Mouse (Mus musculus): ENCODE results near the gene Rhox1. TPM values are rescaled to one million over a fixed set of nuclear protein-coding genes. Genes with fewer than 3 reads are reported as not detected.
"Not testable (repeated sequence)": the region's sequence is repeated elsewhere in the genome, so short reads cannot be mapped to it uniquely, and the experiment has no call there.

Rhox1 gene
- polyA plus RNA-seq, 1 experiment from 2014 or later = not detected

DNA sequence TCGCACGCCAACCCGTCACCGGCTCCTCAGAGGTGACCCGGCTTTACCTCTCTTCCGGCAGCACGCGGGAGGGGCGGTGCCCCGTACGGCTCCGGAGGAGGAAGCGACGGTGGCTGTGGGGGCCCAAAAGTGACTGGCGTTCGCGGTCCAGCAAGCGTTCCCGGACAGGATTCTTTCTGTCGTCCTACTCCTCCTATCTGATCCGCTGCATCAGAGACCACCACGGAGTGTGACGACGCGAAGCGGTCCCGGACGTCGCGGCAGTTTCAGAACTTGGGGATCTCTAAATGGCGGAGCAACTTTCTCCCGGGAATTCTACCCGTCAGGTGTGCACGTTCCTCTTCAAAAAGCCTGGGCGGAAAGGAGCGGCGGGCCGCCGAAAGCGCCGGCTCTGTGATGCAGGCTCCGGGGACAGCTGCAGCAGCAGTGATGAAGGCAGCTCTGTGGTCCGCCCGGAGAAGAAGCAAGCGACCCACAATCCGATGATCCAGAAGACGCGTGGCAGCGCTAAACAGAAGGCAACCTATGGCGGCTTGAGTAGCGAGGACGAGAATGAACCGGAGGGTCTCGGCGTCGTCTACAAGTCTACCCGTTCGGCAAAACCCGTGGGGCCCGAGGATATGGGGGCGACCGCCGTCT is 30.8 kb downstream of the Rhox1 start, which contains the start of the genes Ndufa1 and Rnf113a1:
Gene Ndufa1, minus strand, starts transcription at position 59 of the 639 bp plus-strand sequence.
Gene Rnf113a1, plus strand, starts transcription at position 141 of the 639 bp plus-strand sequence.
- no peaks in the 10 kb centered on the region for H3K36me3 ChIP-seq (ENCODE audit: insufficient read depth, low read length)
- no peaks in the 10 kb centered on the region for H3K4me1 ChIP-seq (replicated peaks; ENCODE audit: insufficient read depth, low read length)
- 20% methylated on average over 63 of the region's 63 CpGs for WGBS
- peak within 1 kb of the TSS; percentile 50 for H3K4me3 ChIP-seq (replicated peaks; ENCODE audit: low read depth, low read length)
- peak; percentile 94 for ATAC-seq (replicated peaks; ENCODE audit: low FRiP score, low read depth)
- H3K9me3 ChIP-seq (replicated peaks; ENCODE audit: low read length) = no peaks in the 10 kb centered on the region
- peak; percentile 82 for DNase-seq (ENCODE audit: low spot score)
- peak within 1 kb of the TSS; percentile 57 for H3K27ac ChIP-seq
- no peaks in the 10 kb centered on the region for H3K27me3 ChIP-seq (ENCODE audit: insufficient read depth, low read length)
- peak within 1 kb of the TSS; percentile 55 for H3K9ac ChIP-seq (ENCODE audit: low read depth, low read length)
- H3K4me2 ChIP-seq (ENCODE audit: low read length) = peak within 1 kb of the TSS; percentile 68
- TF ChIP-seq CTCF (IDR thresholded peaks at IDR 0.05; ENCODE audit: low read depth) = no peak

DNA sequence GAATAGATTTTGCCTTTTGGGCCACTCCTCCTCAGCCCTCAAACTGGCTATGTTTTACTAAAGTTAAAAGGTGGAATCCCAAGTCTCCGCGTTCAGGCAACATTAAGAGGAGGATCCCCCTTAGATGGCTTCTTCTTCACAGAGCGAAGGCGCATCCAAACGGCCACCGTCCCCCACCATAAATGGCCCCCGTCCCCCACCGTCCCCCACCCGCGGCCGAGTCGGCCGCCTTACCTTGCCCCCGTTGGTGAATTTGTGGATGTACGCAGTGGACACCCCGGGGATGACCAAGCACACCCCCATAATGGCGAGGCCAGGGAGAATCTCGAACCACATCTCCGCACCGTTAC is 31.3 kb downstream of the Rhox1 start:
- H3K27ac ChIP-seq = no peak overlapping the region
- DNase-seq (ENCODE audit: low spot score) = peak; percentile 18
- ATAC-seq (replicated peaks; ENCODE audit: low FRiP score, low read depth) = peak; percentile 61
- no peaks in the 10 kb centered on the region for H3K9me3 ChIP-seq (replicated peaks; ENCODE audit: low read length)
- H3K4me3 ChIP-seq (replicated peaks; ENCODE audit: low read depth, low read length) = peak overlapping the region; percentile 50
- peak overlapping the region; percentile 55 for H3K9ac ChIP-seq (ENCODE audit: low read depth, low read length)
- 37% methylated on average over 20 of the region's 20 CpGs for WGBS
- H3K36me3 ChIP-seq (ENCODE audit: insufficient read depth, low read length) = no peaks in the 10 kb centered on the region
- no peaks in the 10 kb centered on the region for H3K4me1 ChIP-seq (replicated peaks; ENCODE audit: insufficient read depth, low read length)
- no peak for TF ChIP-seq CTCF (IDR thresholded peaks at IDR 0.05; ENCODE audit: low read depth)
- H3K27me3 ChIP-seq (ENCODE audit: insufficient read depth, low read length) = no peaks in the 10 kb centered on the region
- H3K4me2 ChIP-seq (ENCODE audit: low read length) = peak overlapping the region; percentile 68

DNA sequence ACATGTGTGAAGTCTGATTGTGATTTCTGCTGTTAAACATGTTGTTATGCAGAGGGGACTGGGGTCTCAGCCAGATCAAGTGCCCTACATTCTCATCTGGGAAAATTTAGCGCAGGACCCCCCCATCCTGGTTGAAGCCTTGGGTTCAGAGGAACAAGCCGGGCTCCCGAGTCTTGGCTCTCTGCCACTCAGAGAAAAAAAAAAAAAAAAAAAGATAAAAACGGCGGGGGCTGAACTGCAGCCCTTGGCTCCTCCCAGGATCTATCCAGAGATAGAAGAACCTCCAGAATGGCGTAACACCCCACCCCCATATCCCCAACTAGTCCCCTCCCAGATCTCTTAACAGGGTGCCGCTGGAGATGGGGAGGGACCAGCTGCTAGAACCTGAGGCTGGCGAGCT is 37.7 kb downstream of the Rhox1 start:
- not testable (repeated sequence) for H3K4me2 ChIP-seq (ENCODE audit: low read length); H3K4me1 ChIP-seq (replicated peaks; ENCODE audit: insufficient read depth, low read length); H3K9ac ChIP-seq (ENCODE audit: low read depth, low read length); H3K36me3 ChIP-seq (ENCODE audit: insufficient read depth, low read length); H3K9me3 ChIP-seq (replicated peaks; ENCODE audit: low read length); H3K27me3 ChIP-seq (ENCODE audit: insufficient read depth, low read length); H3K4me3 ChIP-seq (replicated peaks; ENCODE audit: low read depth, low read length); H3K27ac ChIP-seq; ATAC-seq (replicated peaks; ENCODE audit: low FRiP score, low read depth); DNase-seq (ENCODE audit: low spot score)
- 69% methylated on average over 8 of the region's 8 CpGs for whole genome bisulfite sequencing

DNA sequence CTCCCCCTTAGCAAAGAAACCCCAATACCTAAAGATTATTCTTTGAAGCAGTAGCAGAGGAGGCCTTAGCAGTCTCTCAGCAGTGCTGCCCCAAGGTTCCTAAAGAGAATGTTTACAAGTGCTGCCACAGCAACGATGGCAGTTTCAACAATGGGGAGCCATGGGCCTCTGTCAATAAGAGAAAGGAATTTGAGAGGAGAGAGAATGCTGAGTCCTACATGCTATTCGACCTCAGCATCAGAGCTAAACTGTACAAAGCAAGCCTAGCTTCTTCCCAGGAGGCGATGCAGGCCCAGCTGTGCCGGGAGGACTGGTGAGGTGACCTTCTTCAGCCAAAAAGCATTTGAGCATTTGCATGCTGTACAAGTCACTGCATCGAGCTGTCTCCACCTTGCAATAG is 53.3 kb downstream of the Rhox1 start, which contains the start of gene Akap14:
Gene Akap14, minus strand, starts transcription at position 101 of the 400 bp plus-strand sequence.
- no peaks in the 10 kb centered on the region for H3K36me3 ChIP-seq (ENCODE audit: insufficient read depth, low read length)
- no peak within 1 kb of the TSS for H3K27ac ChIP-seq
- H3K27me3 ChIP-seq (ENCODE audit: insufficient read depth, low read length) = no peaks in the 10 kb centered on the region
- no peak for TF ChIP-seq CTCF (IDR thresholded peaks at IDR 0.05; ENCODE audit: low read depth)
- 56% methylated on average over 5 of the region's 5 CpGs for WGBS
- ATAC-seq (replicated peaks; ENCODE audit: low FRiP score, low read depth) (no peak), DNase-seq (ENCODE audit: low spot score) (no peak)
- H3K9me3 ChIP-seq (replicated peaks; ENCODE audit: low read length) = no peaks in the 10 kb centered on the region
- H3K4me1 ChIP-seq (replicated peaks; ENCODE audit: insufficient read depth, low read length) = no peaks in the 10 kb centered on the region
- H3K4me3 ChIP-seq (replicated peaks; ENCODE audit: low read depth, low read length) = no peak within 1 kb of the TSS
- no peak within 1 kb of the TSS for H3K4me2 ChIP-seq (ENCODE audit: low read length)
- H3K9ac ChIP-seq (ENCODE audit: low read depth, low read length) = no peak within 1 kb of the TSS

DNA sequence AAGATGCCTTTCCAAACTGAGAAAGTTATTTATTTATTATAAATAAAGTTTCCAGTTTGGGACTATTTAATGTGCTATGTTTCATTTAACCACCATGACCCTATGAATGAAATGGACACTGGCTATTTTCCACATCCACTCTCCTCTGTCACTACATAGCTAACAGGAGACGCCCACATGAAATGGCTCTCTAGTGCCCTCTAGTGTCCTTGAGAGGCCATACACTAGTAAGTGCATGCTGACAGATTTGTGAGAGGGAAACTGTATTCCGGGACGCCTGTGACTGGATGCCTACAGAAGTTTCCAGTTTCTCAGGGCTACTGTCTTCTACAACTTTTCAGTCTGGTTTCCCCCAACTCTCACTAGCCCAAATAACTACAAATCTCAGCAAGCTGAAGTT is 55.0 kb downstream of the Rhox1 start:
- Histone ChIP-seq H3K36me3 (ENCODE audit: insufficient read depth, low read length) (no peaks in the 10 kb centered on the region), H3K27ac (no peak overlapping the region), H3K4me1 (replicated peaks; ENCODE audit: insufficient read depth, low read length) (no peaks in the 10 kb centered on the region), H3K27me3 (ENCODE audit: insufficient read depth, low read length) (no peaks in the 10 kb centered on the region), H3K9me3 (replicated peaks; ENCODE audit: low read length) (no peaks in the 10 kb centered on the region), H3K9ac (ENCODE audit: low read depth, low read length) (no peak overlapping the region), H3K4me2 (ENCODE audit: low read length) (no peak overlapping the region), H3K4me3 (replicated peaks; ENCODE audit: low read depth, low read length) (no peak overlapping the region)
- no peak for ATAC-seq (replicated peaks; ENCODE audit: low FRiP score, low read depth)
- DNase-seq (ENCODE audit: low spot score) = peak; percentile 69
- WGBS = 40% methylated on average over 3 of the region's 3 CpGs
- TF ChIP-seq CTCF (IDR thresholded peaks at IDR 0.05; ENCODE audit: low read depth) = peak; percentile 74

Other genes starting within 250 kb of the Rhox1 start
- 12.3 and 13.1 TPM in 2 replicates for gene Sept6, start 230.5 kb downstream of the Rhox1 start, polyA plus RNA-seq (2015; fragmentation: Nextera tagmentation; extraction: Ambion mirVana)
- gene Sowahd, start 173.4 kb downstream of the Rhox1 start, polyA plus RNA-seq (2015; fragmentation: Nextera tagmentation; extraction: Ambion mirVana) = 0.11 TPM in 1 of 2 replicates, not detected in the other
- 703 and 903 TPM in 2 replicates for gene Rpl39, start 136.9 kb downstream of the Rhox1 start, polyA plus RNA-seq (2015; fragmentation: Nextera tagmentation; extraction: Ambion mirVana)
- gene Upf3b, start 111.9 kb downstream of the Rhox1 start, polyA plus RNA-seq (2015; fragmentation: Nextera tagmentation; extraction: Ambion mirVana) = 17.2 TPM in 2 replicates
- gene Nkap, start 95.5 kb downstream of the Rhox1 start, polyA plus RNA-seq (2015; fragmentation: Nextera tagmentation; extraction: Ambion mirVana) = 12.1 and 12.8 TPM in 2 replicates
- gene Akap14, start 53.4 kb downstream of the Rhox1 start, polyA plus RNA-seq (2015; fragmentation: Nextera tagmentation; extraction: Ambion mirVana) = not detected in 2 replicates
- 715 and 799 TPM in 2 replicates for gene Ndufa1, start 31.1 kb downstream of the Rhox1 start, polyA plus RNA-seq (2015; fragmentation: Nextera tagmentation; extraction: Ambion mirVana)
- gene Rnf113a1, start 31.0 kb downstream of the Rhox1 start, polyA plus RNA-seq (2015; fragmentation: Nextera tagmentation; extraction: Ambion mirVana) = 8.9 and 9.6 TPM in 2 replicates
- not detected in 2 replicates for gene Gm9, start 11.2 kb downstream of the Rhox1 start, polyA plus RNA-seq (2015; fragmentation: Nextera tagmentation; extraction: Ambion mirVana)
- gene Rhox2a, start 22.7 kb upstream of the Rhox1 start, polyA plus RNA-seq (2015; fragmentation: Nextera tagmentation; extraction: Ambion mirVana) = not detected in 2 replicates
- gene Rhox3a, start 27.7 kb upstream of the Rhox1 start, polyA plus RNA-seq (2015; fragmentation: Nextera tagmentation; extraction: Ambion mirVana) = not detected in 2 replicates
- not detected in 2 replicates for gene Rhox4a, start 43.1 kb upstream of the Rhox1 start, polyA plus RNA-seq (2015; fragmentation: Nextera tagmentation; extraction: Ambion mirVana)
- not detected in 2 replicates for gene Rhox3a2, start 157.8 kb upstream of the Rhox1 start, polyA plus RNA-seq (2015; fragmentation: Nextera tagmentation; extraction: Ambion mirVana)
- not detected in 2 replicates for gene Rhox4a2, start 168.6 kb upstream of the Rhox1 start, polyA plus RNA-seq (2015; fragmentation: Nextera tagmentation; extraction: Ambion mirVana)
- not detected in 2 replicates for gene Rhox2b, start 189.8 kb upstream of the Rhox1 start, polyA plus RNA-seq (2015; fragmentation: Nextera tagmentation; extraction: Ambion mirVana)
- not detected in 2 replicates for gene Rhox4b, start 210.2 kb upstream of the Rhox1 start, polyA plus RNA-seq (2015; fragmentation: Nextera tagmentation; extraction: Ambion mirVana)
- gene Rhox2c, start 231.4 kb upstream of the Rhox1 start, polyA plus RNA-seq (2015; fragmentation: Nextera tagmentation; extraction: Ambion mirVana) = not detected in 2 replicates
- gene Rhox3c, start 236.3 kb upstream of the Rhox1 start, polyA plus RNA-seq (2015; fragmentation: Nextera tagmentation; extraction: Ambion mirVana) = not detected in 2 replicates